Mouse (Mus musculus) myocyte (in vitro differentiated cells): ENCODE measurements around the gene Olfr287. TPM values are rescaled to one million over a fixed set of nuclear protein-coding genes. Genes with fewer than 3 reads are reported as not detected.

Source experiments
- H3K27me3 ChIP-seq: one replicate; pipeline ENCODE4 v1.6.1; 2011; ENCODE audit not compliant: control insufficient read depth, insufficient read depth, insufficient read length
- H3K36me3 ChIP-seq: one replicate; pipeline ENCODE4 v1.6.1; 2011; ENCODE audit not compliant: control insufficient read depth, insufficient read depth
- H3K4me2 ChIP-seq: one replicate; pipeline ENCODE4 v1.6.1; 2011; ENCODE audit warnings: low read depth, control low read depth
- H3K4me3 ChIP-seq: one replicate; pipeline ENCODE4 v1.5.1; 2011; ENCODE audit warnings: mild to moderate bottlenecking, control low read depth, moderate library complexity
- H3K79me2 ChIP-seq: one replicate; pipeline ENCODE4 v1.6.1; 2011; ENCODE audit not compliant: control insufficient read depth, insufficient read depth
- H3ac ChIP-seq: one replicate; pipeline ENCODE4 v1.6.1; 2011; ENCODE audit not compliant: control insufficient read depth, insufficient read length
- CEBPB ChIP-seq: IDR thresholded peaks from 2 replicates; pipeline ENCODE4 v1.6.1; 2011; ENCODE audit warnings: mild to moderate bottlenecking, moderate library complexity; ENCODE audit not compliant: poor library complexity, insufficient read depth, severe bottlenecking
- E2F4 ChIP-seq: IDR thresholded peaks from one replicate; pipeline ENCODE4 v1.6.1; 2011; ENCODE audit warnings: mild to moderate bottlenecking, control low read depth, moderate library complexity; ENCODE audit not compliant: insufficient read depth
- MAX ChIP-seq: IDR thresholded peaks from one replicate; pipeline ENCODE4 v1.6.1; 2011; ENCODE audit warnings: low read depth, mild to moderate bottlenecking, control low read depth
- MYOD1 ChIP-seq, 3 experiments: IDR thresholded peaks; one replicate each; pipeline ENCODE4 v1.6.1; 2011; ENCODE audit warnings: control low read depth in 2 of 3, low read depth in 2 of 3, mild to moderate bottlenecking in 2 of 3, moderate library complexity in 1 of 3; ENCODE audit not compliant: insufficient read length in 2 of 3, control insufficient read depth in 1 of 3
- MYOG ChIP-seq, 3 experiments: IDR thresholded peaks; one replicate each; pipeline ENCODE4 v1.6.1; 2011; ENCODE audit warnings: control low read depth in 2 of 3, low read depth in 2 of 3, mild to moderate bottlenecking in 2 of 3; ENCODE audit not compliant: insufficient read length in 2 of 3, control insufficient read depth in 1 of 3, insufficient read depth in 1 of 3
- POLR2A ChIP-seq: IDR thresholded peaks from one replicate; pipeline ENCODE4 v1.6.1; 2011; ENCODE audit warnings: low read depth, mild to moderate bottlenecking, control low read depth, moderate library complexity; ENCODE audit not compliant: insufficient read length
- POLR2AphosphoS2 ChIP-seq: IDR thresholded peaks from one replicate; pipeline ENCODE4 v1.6.1; 2011; ENCODE audit warnings: low read depth, control low read depth; ENCODE audit not compliant: insufficient read length
- REST ChIP-seq: IDR thresholded peaks from one replicate; pipeline ENCODE4 v1.6.1; 2011; ENCODE audit warnings: mild to moderate bottlenecking, control low read depth, moderate library complexity; ENCODE audit not compliant: insufficient read depth, insufficient read length
- SRF ChIP-seq: IDR thresholded peaks from one replicate; pipeline ENCODE4 v1.6.1; 2011; ENCODE audit warnings: low read depth; ENCODE audit not compliant: control insufficient read depth, insufficient read length
- TCF12 ChIP-seq: IDR thresholded peaks from one replicate; pipeline ENCODE4 v1.6.1; 2011; ENCODE audit warnings: mild to moderate bottlenecking, control low read depth; ENCODE audit not compliant: poor library complexity, insufficient read depth, severe bottlenecking
- TCF3 ChIP-seq: IDR thresholded peaks from one replicate; pipeline ENCODE4 v1.6.1; 2011; ENCODE audit warnings: low read depth, control low read depth; ENCODE audit not compliant: insufficient read length
- USF1 ChIP-seq: IDR thresholded peaks from one replicate; pipeline ENCODE4 v1.6.1; 2011; ENCODE audit warnings: low read depth, mild to moderate bottlenecking, control low read depth, moderate library complexity
- polyA plus RNA-seq: library from polyadenylated mRNA; unstranded; fragments of >200 nt; fragmentation: generic; extraction: Trizol; gene quantifications from one replicate; pipeline ENCODE4 v1.2.1, GENCODE M21; 2012; ENCODE audit warnings: missing spikeins

The Olfr287 gene
- not detected for polyA plus RNA-seq

DNA sequence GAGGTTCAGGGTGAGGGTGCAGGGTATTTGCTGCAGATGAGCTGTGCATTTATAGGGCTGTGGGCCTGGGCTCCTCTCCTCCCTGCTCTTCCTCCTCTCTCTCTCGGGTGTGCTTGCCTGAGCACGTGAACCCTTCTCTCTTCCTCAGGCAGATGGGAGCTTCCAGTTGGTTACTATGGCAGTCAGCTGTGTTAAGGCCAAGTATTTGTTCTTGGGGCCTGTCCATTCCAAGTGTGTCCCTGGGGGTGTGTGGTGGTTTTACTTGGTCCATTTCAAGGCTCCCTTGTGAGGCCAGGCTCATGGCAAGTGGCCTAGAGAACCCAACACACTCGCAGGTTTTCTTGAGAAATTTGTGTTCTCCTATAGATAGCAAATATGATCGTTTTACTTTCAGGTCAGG lies at the start of gene Olfr287, which contains the start of gene Gm44579:
Olfr287 (minus strand) TSS at position 180 of the 400 bp plus-strand sequence.
Gm44579 (minus strand) TSS at position 101 of the 400 bp plus-strand sequence.
- peaks cover 4% of the 10 kb centered on the region for H3K27me3 ChIP-seq
- TF ChIP-seq REST (no peak), CEBPB (no peak), POLR2A (no peak), POLR2AphosphoS2 (no peak), SRF (no peak), E2F4 (no peak), MYOG (IDR thresholded peaks at IDR 0.05; ENCODE audit: control insufficient read depth in 1 of 3, insufficient read depth in 1 of 3, insufficient read length in 2 of 3, low read depth in 2 of 3) (no peak), MYOD1 (IDR thresholded peaks at IDR 0.05; ENCODE audit: control insufficient read depth in 1 of 3, insufficient read length in 2 of 3, low read depth in 2 of 3) (no peak), MAX (no peak), USF1 (no peak), TCF12 (no peak), TCF3 (no peak)
- H3K4me3 ChIP-seq: no peak within 1 kb of the TSS
- H3K4me2 ChIP-seq: no peak within 1 kb of the TSS
- no peak within 1 kb of the TSS for H3ac ChIP-seq
- no peaks in the 10 kb centered on the region for H3K36me3 ChIP-seq
- H3K79me2 ChIP-seq: no peaks in the 10 kb centered on the region

- H3K4me3 ChIP-seq: no peak overlapping the region
- TF ChIP-seq USF1 (no peak), MYOD1 (IDR thresholded peaks at IDR 0.05; ENCODE audit: control insufficient read depth in 1 of 3, insufficient read length in 2 of 3, low read depth in 2 of 3) (no peak), SRF (no peak), REST (no peak), MAX (no peak)
These were observed 36.9 kb upstream of the Olfr287 start for GRCm38 (mm10) chr15:98257776-98258175.

GRCm38 (mm10) chr15:98257193-98257592 lies 36.3 kb upstream of the Olfr287 start, which contains the start of gene H1fnt:
Gene H1fnt, minus strand, starts transcription at chr15:98257293.
- Histone ChIP-seq H3K36me3 (no peaks in the 10 kb centered on the region), H3K4me2 (no peak within 1 kb of the TSS), H3K4me3 (no peak within 1 kb of the TSS), H3K27me3 (no peaks in the 10 kb centered on the region), H3K79me2 (no peaks in the 10 kb centered on the region), H3ac (no peak within 1 kb of the TSS)
- TF ChIP-seq REST (no peak), TCF3 (no peak), TCF12 (no peak), MYOG (IDR thresholded peaks at IDR 0.05; ENCODE audit: control insufficient read depth in 1 of 3, insufficient read depth in 1 of 3, insufficient read length in 2 of 3, low read depth in 2 of 3) (no peak), MAX (no peak), POLR2A (no peak), SRF (no peak), POLR2AphosphoS2 (no peak), MYOD1 (IDR thresholded peaks at IDR 0.05; ENCODE audit: control insufficient read depth in 1 of 3, insufficient read length in 2 of 3, low read depth in 2 of 3) (no peak), USF1 (no peak), E2F4 (no peak), CEBPB (no peak)

More at GRCm38 (mm10) chr15:98257776-98258175, 36.9 kb upstream of the Olfr287 start:
- no peaks in the 10 kb centered on the region for H3K27me3 ChIP-seq
- H3K79me2 ChIP-seq: no peaks in the 10 kb centered on the region
- H3K36me3 ChIP-seq: no peaks in the 10 kb centered on the region
- no peak overlapping the region for H3ac ChIP-seq
- no peak overlapping the region for H3K4me2 ChIP-seq

DNA sequence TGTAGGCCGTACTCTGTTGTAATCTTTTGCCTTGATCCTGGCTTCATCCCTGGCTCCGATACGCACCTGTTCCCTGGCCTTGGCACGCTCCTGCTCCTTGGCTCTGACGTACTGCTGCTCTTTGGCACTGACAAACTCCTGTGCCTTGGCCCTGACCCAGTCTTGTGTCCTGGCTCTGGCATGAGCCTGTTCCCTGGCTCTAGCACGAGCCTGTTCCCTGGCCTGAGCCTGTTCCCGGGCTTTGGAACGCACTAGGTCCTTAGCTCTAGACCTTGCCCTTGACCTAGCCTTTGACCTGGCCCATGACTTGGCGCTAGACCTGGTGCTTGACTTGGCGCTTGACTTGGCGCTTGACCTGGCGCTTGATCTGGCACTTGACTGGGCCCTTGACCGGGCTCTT lies 35.4 kb upstream of the Olfr287 start:
- H3K27me3 ChIP-seq: no peaks in the 10 kb centered on the region
- TF ChIP-seq REST: no peak
- TF ChIP-seq TCF12: no peak
- no peak for TF ChIP-seq MYOD1 (IDR thresholded peaks at IDR 0.05; ENCODE audit: control insufficient read depth in 1 of 3, insufficient read length in 2 of 3, low read depth in 2 of 3)
- no peak for TF ChIP-seq USF1
- no peak for TF ChIP-seq POLR2AphosphoS2
- no peak for TF ChIP-seq SRF
- TF ChIP-seq MAX: no peak
- TF ChIP-seq MYOG (IDR thresholded peaks at IDR 0.05; ENCODE audit: control insufficient read depth in 1 of 3, insufficient read depth in 1 of 3, insufficient read length in 2 of 3, low read depth in 2 of 3): no peak
- TF ChIP-seq POLR2A: no peak
- no peak for TF ChIP-seq E2F4
- TF ChIP-seq TCF3: no peak
- H3K4me2 ChIP-seq: no peak overlapping the region
- no peak overlapping the region for H3ac ChIP-seq
- no peaks in the 10 kb centered on the region for H3K79me2 ChIP-seq
- no peaks in the 10 kb centered on the region for H3K36me3 ChIP-seq
- H3K4me3 ChIP-seq: no peak overlapping the region

GRCm38 (mm10) chr15:98235442-98235841 lies 14.6 kb upstream of the Olfr287 start:
- Histone ChIP-seq H3K27me3 (peaks cover 21% of the 10 kb centered on the region), H3K79me2 (no peaks in the 10 kb centered on the region), H3K4me2 (no peak overlapping the region), H3ac (no peak overlapping the region), H3K4me3 (no peak overlapping the region), H3K36me3 (no peaks in the 10 kb centered on the region)
- TF ChIP-seq MYOG (IDR thresholded peaks at IDR 0.05; ENCODE audit: control insufficient read depth in 1 of 3, insufficient read depth in 1 of 3, insufficient read length in 2 of 3, low read depth in 2 of 3) (no peak), TCF12 (no peak), MAX (no peak), MYOD1 (IDR thresholded peaks at IDR 0.05; ENCODE audit: control insufficient read depth in 1 of 3, insufficient read length in 2 of 3, low read depth in 2 of 3) (no peak), POLR2AphosphoS2 (no peak), CEBPB (no peak), TCF3 (no peak), USF1 (no peak), SRF (no peak), POLR2A (no peak), REST (no peak), E2F4 (no peak)
